Mouse (Mus musculus) adrenal gland, postnatal 25 days (tissue): ENCODE results near the gene Rundc3a. TPM values are rescaled to one million over a fixed set of nuclear protein-coding genes. Genes with fewer than 3 reads are reported as not detected.
"Not testable (repeated sequence)": the region's sequence is repeated elsewhere in the genome, so short reads cannot be mapped to it uniquely, and the experiment has no call there.

Source experiments
- DNase-seq: peaks from one replicate; pipeline ENCODE4 v3.0.0; 2021; ENCODE audit warnings: mixed read lengths
- long read RNA-seq: library from polyadenylated mRNA; stranded (forward); transcript quantifications from one replicate; pipeline ENCODE4 v2.0.0, GENCODE M21; 2021
- total RNA-seq: library from RNA; stranded (reverse); gene quantifications from 2 replicates; pipeline ENCODE4 v1.2.3, GENCODE M21; 2021

Rundc3a gene
- total RNA-seq: 24.4 and 39.7 TPM in 2 replicates
- long read RNA-seq, transcript Rundc3a-201 (11 exons, 2,046 nt): major isoform, 29 of 53 reads
- long read RNA-seq, partial matches to known transcripts: 3 of 53 reads
- long read RNA-seq, other reads (novel, unspliced or antisense): 20 of 53 reads

- DNase-seq: peak; percentile 92
These were observed at the start of gene Rundc3a for GRCm38 (mm10) chr11:102393238-102393634. Gene Rundc3a (plus strand): TSS chr11:102393403.

- no peak for DNase-seq
These were observed 48.7 kb upstream of the Rundc3a start for GRCm38 (mm10) chr11:102344458-102344857.

- no peak for DNase-seq
These were observed 46.3 kb upstream of the Rundc3a start for GRCm38 (mm10) chr11:102346926-102347325.

- no peak for DNase-seq
These were observed 45.5 kb upstream of the Rundc3a start for GRCm38 (mm10) chr11:102347683-102348082.

- no peak for DNase-seq
These were observed 45.1 kb upstream of the Rundc3a start for GRCm38 (mm10) chr11:102348101-102348585.

- no peak for DNase-seq
These were observed 44.4 kb upstream of the Rundc3a start for GRCm38 (mm10) chr11:102348771-102349170.

GRCm38 (mm10) chr11:102349189-102349954 is 43.8 kb upstream of the Rundc3a start:
- no peak for DNase-seq

- no peak for DNase-seq
These were observed 42.8 kb upstream of the Rundc3a start for GRCm38 (mm10) chr11:102350416-102350815.

- DNase-seq: no peak
These were observed 42.2 kb upstream of the Rundc3a start for GRCm38 (mm10) chr11:102350981-102351523.

- DNase-seq: no peak
These were observed 40.8 kb upstream of the Rundc3a start for GRCm38 (mm10) chr11:102352378-102352777.

GRCm38 (mm10) chr11:102353021-102353431 is 40.2 kb upstream of the Rundc3a start:
- DNase-seq: no peak

- DNase-seq: no peak
These were observed 37.7 kb upstream of the Rundc3a start for GRCm38 (mm10) chr11:102355501-102355900.

GRCm38 (mm10) chr11:102356190-102356589 is 37.0 kb upstream of the Rundc3a start:
- DNase-seq: no peak

- no peak for DNase-seq
These were observed 36.4 kb upstream of the Rundc3a start for GRCm38 (mm10) chr11:102356636-102357350.

GRCm38 (mm10) chr11:102358365-102358764 is 34.8 kb upstream of the Rundc3a start:
- no peak for DNase-seq

- no peak for DNase-seq
These were observed 31.3 kb upstream of the Rundc3a start for GRCm38 (mm10) chr11:102361776-102362495.

- no peak for DNase-seq
These were observed 29.6 kb upstream of the Rundc3a start for GRCm38 (mm10) chr11:102363623-102364022.

GRCm38 (mm10) chr11:102364570-102365371 is 28.4 kb upstream of the Rundc3a start:
- DNase-seq: no peak

GRCm38 (mm10) chr11:102365699-102366098 is 27.5 kb upstream of the Rundc3a start:
- no peak for DNase-seq

- not testable (repeated sequence) for DNase-seq
These were observed 27.1 kb upstream of the Rundc3a start, which contains the start of gene Slc4a1 for GRCm38 (mm10) chr11:102366103-102366502. Gene Slc4a1 (minus strand): TSS chr11:102366203.
